Mouse (Mus musculus) C3H10T1/2 (cell line): ENCODE data around the gene Trim67. TPM values are rescaled to one million over a fixed set of nuclear protein-coding genes. Genes with fewer than 3 reads are reported as not detected.

Source experiments
- polyA plus RNA-seq, 2 experiments: library from polyadenylated mRNA; unstranded; fragments of >200 nt; fragmentation: generic; extraction: Trizol; gene quantifications; one replicate each; pipeline ENCODE4 v1.2.1; 2012; ENCODE audit warnings: missing spikeins in 2 of 2

Trim67 gene
- polyA plus RNA-seq: under 1 TPM in 1 of 2 experiments, not detected in 1; under 0.01 TPM

DNA sequence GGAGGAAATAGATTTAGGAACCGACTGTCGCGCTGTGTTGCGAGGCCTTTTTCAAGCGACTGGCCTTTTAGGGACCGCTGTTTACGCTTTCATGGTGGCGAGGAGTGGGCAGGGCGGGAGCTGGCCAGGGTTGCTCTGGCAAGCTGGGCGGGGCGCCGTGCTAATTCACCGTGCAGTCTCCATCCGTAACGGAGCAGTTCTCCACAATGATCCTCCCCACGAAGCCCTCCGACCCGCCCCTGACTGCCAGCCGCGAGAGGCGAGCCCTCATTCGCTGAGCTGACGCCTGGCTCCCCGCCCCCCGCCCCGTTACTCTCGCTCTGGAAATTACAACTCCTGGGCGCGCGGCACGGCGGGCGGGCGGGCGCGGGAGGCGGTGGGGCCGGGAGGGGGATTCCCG is at the start of gene Trim67:
Gene Trim67 (plus strand): TSS at position 385 of the 400 bp plus-strand sequence.

GRCm38 (mm10) chr8:124751709-124752173 is 41.2 kb upstream of the Trim67 start, which contains the start of gene Fam89a:
Gene Fam89a (minus strand): TSS chr8:124751832.

DNA sequence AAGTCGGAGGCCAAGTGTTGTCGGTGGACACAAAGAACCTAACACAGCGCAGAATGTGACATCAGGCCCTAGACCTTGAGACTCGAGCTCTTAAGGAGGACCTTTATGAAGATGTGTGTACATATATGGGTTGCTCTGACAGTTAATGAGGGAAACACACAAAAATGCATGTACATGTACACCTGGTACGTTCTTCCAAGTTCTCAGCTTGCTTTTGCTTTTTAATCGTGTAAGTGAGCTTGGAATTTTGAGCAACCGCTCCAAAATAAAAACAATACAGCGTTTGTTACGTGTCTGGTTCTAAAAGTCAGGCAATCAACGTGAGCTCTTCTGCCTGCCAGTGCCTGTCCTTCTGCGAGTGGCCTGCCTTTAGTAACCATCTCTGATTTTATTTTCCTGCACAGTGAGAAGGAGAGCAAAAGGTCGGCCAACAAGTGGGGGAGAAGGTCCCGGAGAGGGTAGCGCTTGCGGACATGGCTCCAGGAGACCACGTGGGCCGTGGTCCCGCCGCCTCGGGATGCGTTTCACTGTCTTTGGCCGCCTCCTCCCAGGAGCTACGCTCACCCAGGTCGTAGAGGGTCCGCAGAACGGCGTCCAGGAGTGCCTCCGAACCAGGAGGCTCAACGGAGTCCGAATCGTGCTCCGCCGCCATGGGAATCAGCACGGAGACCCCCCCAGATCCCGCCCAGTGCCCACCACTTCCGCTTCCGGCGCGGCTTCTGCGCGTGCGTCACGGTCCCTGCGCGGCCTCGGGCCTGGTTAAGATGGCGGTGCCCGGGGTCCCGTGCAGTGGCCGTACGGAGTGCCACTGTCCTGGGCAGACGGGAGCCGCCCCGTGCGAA is 69.7 kb downstream of the Trim67 start, which contains the start of the genes Gnpat and 2810004N23Rik:
Gene Gnpat (plus strand): TSS at position 713 of the 842 bp plus-strand sequence.
Gene 2810004N23Rik (minus strand): TSS at position 800 of the 842 bp plus-strand sequence.

Other genes with a start within 250 kb of the Trim67 start
- under 1 TPM; 0.06 to 0.47 TPM for gene Agt, start 223.4 kb upstream of the Trim67 start, polyA plus RNA-seq
- gene Capn9, start 217.0 kb upstream of the Trim67 start, polyA plus RNA-seq: under 1 TPM in 1 of 2 experiments, not detected in 1; 0.02 TPM
- gene 2310022B05Rik, start 129.7 kb upstream of the Trim67 start, polyA plus RNA-seq: 10 to 100 TPM; 46.3 to 63.8 TPM
- 10 to 100 TPM in 1 of 2 experiments, 1 to 10 TPM in 1; 3.7 to 17.1 TPM for gene Ttc13, start 71.1 kb upstream of the Trim67 start, polyA plus RNA-seq
- gene Arv1, start 71.0 kb upstream of the Trim67 start, polyA plus RNA-seq: 1 to 10 TPM; 3.6 to 5.2 TPM
- under 1 TPM; 0.02 to 0.26 TPM for gene Fam89a, start 41.3 kb upstream of the Trim67 start, polyA plus RNA-seq
- gene Gnpat, start 69.9 kb downstream of the Trim67 start, polyA plus RNA-seq: 10 to 100 TPM; 25.5 to 43.4 TPM
- 10 to 100 TPM; 11.0 to 14.8 TPM for gene 2810004N23Rik, start 70.0 kb downstream of the Trim67 start, polyA plus RNA-seq
- 1 to 10 TPM; 2.1 to 5.5 TPM for gene Exoc8, start 104.6 kb downstream of the Trim67 start, polyA plus RNA-seq
- gene Sprtn, start 104.8 kb downstream of the Trim67 start, polyA plus RNA-seq: 1 to 10 TPM in 1 of 2 experiments, under 1 TPM in 1; 0.75 to 7.4 TPM
- gene Egln1, start 156.2 kb downstream of the Trim67 start, polyA plus RNA-seq: 10 to 100 TPM; 13.0 to 19.8 TPM
- gene Tsnax, start 219.9 kb downstream of the Trim67 start, polyA plus RNA-seq: 10 to 100 TPM in 1 of 2 experiments, 1 to 10 TPM in 1; 5.1 to 34.9 TPM